Mouse (Mus musculus) thymus, adult 2 months (tissue): ENCODE data around the gene Fmo3. TPM values are rescaled to one million over a fixed set of nuclear protein-coding genes. Genes with fewer than 3 reads are reported as not detected.

Experiments used
- DNase-seq: peaks from one replicate; pipeline ENCODE4 v3.0.0; 2021
- H3K27ac ChIP-seq: fragments of 200-500 bp; 2 replicates; pipeline ENCODE4 v1.5.1; 2012; ENCODE audit warnings: low read length, control low read depth; ENCODE audit not compliant: control insufficient read depth, insufficient read depth
- H3K27me3 ChIP-seq: fragments of 200-500 bp; 2 replicates; pipeline ENCODE4 v1.6.1; 2012; ENCODE audit warnings: mild to moderate bottlenecking, low read length, moderate library complexity, mixed read lengths; ENCODE audit not compliant: control insufficient read depth, insufficient read depth
- H3K36me3 ChIP-seq: fragments of 200-500 bp; 2 replicates; pipeline ENCODE4 v1.6.1; 2012; ENCODE audit warnings: mild to moderate bottlenecking, low read length, moderate library complexity; ENCODE audit not compliant: control insufficient read depth, insufficient read depth
- H3K4me1 ChIP-seq: fragments of 200-500 bp; replicated peaks from 2 replicates; pipeline ENCODE4 v1.6.1; 2012; ENCODE audit warnings: low read length; ENCODE audit not compliant: control insufficient read depth, insufficient read depth
- H3K4me3 ChIP-seq: fragments of 200-500 bp; 2 replicates; pipeline ENCODE4 v1.5.1; 2012; ENCODE audit warnings: mild to moderate bottlenecking, low read length, control low read depth, moderate library complexity; ENCODE audit not compliant: control insufficient read depth, insufficient read depth
- CTCF ChIP-seq: fragments of 200-500 bp; IDR thresholded peaks from 2 replicates; pipeline ENCODE4 v1.5.1; 2012; ENCODE audit warnings: mild to moderate bottlenecking, control low read depth, low read length, moderate library complexity, borderline replicate concordance; ENCODE audit not compliant: control insufficient read depth, poor library complexity, insufficient read depth; ENCODE audit errors: extremely low read depth
- POLR2A ChIP-seq: fragments of 200-500 bp; IDR thresholded peaks from 2 replicates; pipeline ENCODE4 v1.6.1; 2012; ENCODE audit warnings: mild to moderate bottlenecking, low read length, control low read depth, moderate library complexity; ENCODE audit not compliant: control insufficient read depth, poor library complexity, insufficient read depth; ENCODE audit errors: extremely low read depth
- WGBS: fragments of 180-500 bp; shearing (Covaris S2); methylation state at CpG from one replicate; pipeline ENCODE4 v1.1.7; 2018; 5-methylcytosine and 5-hydroxymethylcytosine counted together
- polyA plus RNA-seq: library from polyadenylated mRNA; depleted of rRNA; stranded (reverse); fragments of >200 nt; gene quantifications from 2 replicates; pipeline ENCODE4 v1.2.3, GENCODE M21; 2012; rRNA removed

Gene Fmo3
- polyA plus RNA-seq, 1 experiment = 0.34 TPM

- no peaks in the 10 kb centered on the region for H3K36me3 ChIP-seq
- no peak overlapping the region for H3K4me3 ChIP-seq
- H3K27ac ChIP-seq = no peak overlapping the region
- TF ChIP-seq POLR2A = no peak
- no peak for TF ChIP-seq CTCF
- 95% methylated on average over 4 of the region's 4 CpGs for WGBS
- H3K27me3 ChIP-seq = no peaks in the 10 kb centered on the region
- no peak for DNase-seq
- no peaks in the 10 kb centered on the region for H3K4me1 ChIP-seq
These were observed 69.3 kb downstream of the Fmo3 start for GRCm38 (mm10) chr1:162914932-162915556.

GRCm38 (mm10) chr1:162912085-162912484 is 72.2 kb downstream of the Fmo3 start:
- H3K27me3 ChIP-seq = no peaks in the 10 kb centered on the region
- H3K4me1 ChIP-seq = no peaks in the 10 kb centered on the region
- H3K27ac ChIP-seq = no peak overlapping the region
- H3K4me3 ChIP-seq = no peak overlapping the region
- TF ChIP-seq POLR2A (no peak), CTCF (no peak)
- no peak for DNase-seq
- no peaks in the 10 kb centered on the region for H3K36me3 ChIP-seq

Other genes with a start within 250 kb of the Fmo3 start
- 112 and 147 TPM in 2 replicates for gene Prrc2c, start 244.0 kb downstream of the Fmo3 start, polyA plus RNA-seq
- gene Fmo4, start 170.6 kb downstream of the Fmo3 start, polyA plus RNA-seq = 0.08 TPM in 1 of 2 replicates, not detected in the other
- 14.1 and 16.3 TPM in 2 replicates for gene Fmo1, start 117.9 kb downstream of the Fmo3 start, polyA plus RNA-seq
- 0.88 and 2.1 TPM in 2 replicates for gene Fmo2, start 85.8 kb downstream of the Fmo3 start, polyA plus RNA-seq
- gene Fmo6, start 47.0 kb downstream of the Fmo3 start, polyA plus RNA-seq = 0.05 TPM in 1 of 2 replicates, not detected in the other
- not detected in 2 replicates for gene Mroh9, start 101.1 kb upstream of the Fmo3 start, polyA plus RNA-seq